Mouse (Mus musculus) ES-Bruce4 (cell line): ENCODE data around the gene Gm21188.
"Not testable (repeated sequence)": the region's sequence is repeated elsewhere in the genome, so short reads cannot be mapped to it uniquely, and the experiment has no call there.

Source experiments
- CTCF ChIP-seq: IDR thresholded peaks from one replicate; pipeline ENCODE4 v1.8.1; 2011; ENCODE audit warnings: low read depth, low read length
- EP300 ChIP-seq: IDR thresholded peaks from 2 replicates; pipeline ENCODE4 v1.6.1; 2011; ENCODE audit warnings: low read depth, low read length; ENCODE audit not compliant: insufficient read depth
- POLR2A ChIP-seq: IDR thresholded peaks from one replicate; pipeline ENCODE4 v1.8.1; 2011; ENCODE audit warnings: low read length; ENCODE audit not compliant: insufficient read depth

DNA sequence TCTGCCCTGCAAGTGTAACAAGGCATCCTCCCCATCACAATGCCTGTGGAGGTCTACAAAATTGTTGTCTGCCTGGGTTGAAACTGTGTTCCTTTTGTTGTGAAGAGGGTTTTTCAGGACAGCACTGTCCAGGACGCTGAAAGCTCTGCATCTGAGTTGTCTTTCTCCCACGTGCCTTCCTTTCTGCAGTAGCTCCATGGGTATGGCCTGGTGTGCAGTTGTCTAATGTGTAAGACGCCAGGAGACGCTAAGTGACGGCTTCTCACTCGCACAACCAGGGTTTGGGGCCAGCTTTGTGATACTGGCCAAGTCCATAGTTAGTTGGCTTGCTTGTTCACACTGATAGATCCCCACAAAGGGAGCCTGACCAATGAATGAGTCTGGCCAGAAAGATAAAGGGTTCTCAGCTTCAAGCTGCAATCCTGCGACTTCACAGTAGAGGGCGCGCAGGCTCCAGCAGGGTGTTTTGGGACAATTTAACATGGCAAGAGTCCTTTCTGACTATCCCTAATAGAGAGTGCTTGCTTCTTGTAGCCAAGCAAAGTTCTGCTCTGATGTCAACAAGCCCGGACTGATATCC lies 60.0 kb downstream of the Gm21188 start:
- not testable (repeated sequence) for TF ChIP-seq EP300, CTCF, POLR2A
